Mouse (Mus musculus) C2C12 (cell line): ENCODE data around the gene Vps53.

ENCODE experiments used
- MYOG ChIP-seq: IDR thresholded peaks from one replicate; pipeline ENCODE4 v1.6.1; 2011; ENCODE audit not compliant: control insufficient read depth, insufficient read length; ENCODE audit errors: extremely low read depth
- USF1 ChIP-seq: IDR thresholded peaks from one replicate; pipeline ENCODE4 v1.6.1; 2011; ENCODE audit warnings: low read depth, mild to moderate bottlenecking, control low read depth, moderate library complexity

- TF ChIP-seq MYOG (no peak), USF1 (no peak)
Observed at GRCm38 (mm10) chr11:76179495-76180145, at the start of gene Vps53, which contains the start of gene Fam57a.
